Mouse (Mus musculus): ENCODE measurements at regions not wholly inside any gene's neighbourhood (a gene's known extent, or its start where the extent isn't known, plus 50 kb on each side); places are given as distances from the start of the nearest gene placed in this dataset.

DNA sequence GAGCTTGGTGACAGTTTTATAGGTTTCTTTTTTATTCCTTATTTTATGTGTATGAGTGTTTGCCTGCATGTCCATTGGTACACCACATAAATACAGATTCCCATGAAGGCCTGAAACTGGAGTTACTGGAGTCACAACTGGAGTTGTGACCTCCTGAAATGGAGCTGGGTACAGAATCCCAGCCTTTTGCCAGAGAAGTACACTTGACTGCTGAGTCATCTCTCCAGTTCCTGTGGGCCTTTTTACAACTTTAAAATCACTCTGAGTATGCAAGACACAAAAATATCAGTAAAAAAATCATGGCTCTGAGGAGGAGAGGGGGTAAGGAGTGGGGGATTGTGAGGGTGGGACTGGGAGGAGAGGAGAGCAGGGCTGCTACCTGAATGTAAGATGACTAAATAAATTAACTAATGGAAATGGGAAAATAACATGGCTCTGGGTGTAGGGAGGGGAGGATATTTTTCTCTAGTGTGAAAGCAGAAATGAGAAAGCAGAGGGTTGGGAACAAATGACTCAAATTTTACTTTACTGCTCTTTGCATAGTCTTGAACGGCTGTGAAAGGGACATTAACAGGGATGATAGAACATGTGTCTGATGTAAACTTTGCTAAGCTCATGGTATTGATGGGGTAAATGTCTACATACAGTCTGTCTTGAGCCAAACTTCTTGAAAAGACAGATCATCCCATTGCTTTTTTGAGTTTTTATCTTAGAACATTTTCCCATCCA lies 53.2 kb upstream of the C1qtnf7 start:
- H3K4me1 ChIP-seq (ENCODE audit: control insufficient read depth in 1 of 2, insufficient read depth in 2 of 2, low read length in 2 of 2) = no peaks in the 10 kb centered on the region
- H3K79me2 ChIP-seq (ENCODE audit: control insufficient read depth, insufficient read depth, low read length, poor library complexity) = no peaks in the 10 kb centered on the region
- H3K27me3 ChIP-seq (ENCODE audit: control insufficient read depth in 1 of 2, insufficient read depth in 2 of 2, low read length in 2 of 2) = no peaks in the 10 kb centered on the region; a peak in 1 of 4 replicates
- no peaks in the 10 kb centered on the region for H3K36me3 ChIP-seq (ENCODE audit: control insufficient read depth in 1 of 2, insufficient read depth in 2 of 2, low read length in 2 of 2)
- no peak overlapping the region for H3K4me3 ChIP-seq (ENCODE audit: control insufficient read depth in 1 of 2, insufficient read depth in 1 of 2, low read depth in 2 of 2, low read length in 2 of 2)
- no peak overlapping the region for H3K9ac ChIP-seq (ENCODE audit: control insufficient read depth, low read depth, low read length, poor library complexity, severe bottlenecking)
- no peaks in the 10 kb centered on the region for H3K9me3 ChIP-seq (replicated peaks; ENCODE audit: insufficient read depth, low read length)
- TF ChIP-seq CTCF (IDR thresholded peaks at IDR 0.05 in 2 of 3, conservative IDR thresholded peaks at IDR 0.05 in 1 of 3; ENCODE audit: control insufficient read depth in 1 of 3, insufficient read depth in 1 of 3, low read depth in 2 of 3, low read length in 3 of 3, poor library complexity in 1 of 3, severe bottlenecking in 1 of 3) = no peak
- TF ChIP-seq RCOR1 (IDR thresholded peaks at IDR 0.05; ENCODE audit: low read depth, low read length) = no peak
- no peak for TF ChIP-seq ZC3H11A (IDR thresholded peaks at IDR 0.05; ENCODE audit: low read depth, low read length)
- TF ChIP-seq ZKSCAN1 (IDR thresholded peaks at IDR 0.05; ENCODE audit: low read depth, low read length) = no peak
- no peak for TF ChIP-seq POLR2AphosphoS5 (IDR thresholded peaks at IDR 0.05; ENCODE audit: borderline replicate concordance, low read depth, low read length)
- no peak for TF ChIP-seq RAD21 (IDR thresholded peaks at IDR 0.05; ENCODE audit: low read depth, low read length)
- TF ChIP-seq ZMIZ1 (IDR thresholded peaks at IDR 0.05; ENCODE audit: low read depth, low read length) = no peak
- no peak for TF ChIP-seq EP300 (IDR thresholded peaks at IDR 0.05; ENCODE audit: low read depth in 1 of 2, low read length in 2 of 2)
- TF ChIP-seq USF1 (IDR thresholded peaks at IDR 0.05; ENCODE audit: low read depth, low read length) = no peak
- TF ChIP-seq SIN3A (IDR thresholded peaks at IDR 0.05; ENCODE audit: low read length) = no peak
- no peak for TF ChIP-seq ELF1 (IDR thresholded peaks at IDR 0.05; ENCODE audit: low read depth, low read length)
- TF ChIP-seq MAZ (IDR thresholded peaks at IDR 0.05; ENCODE audit: low read depth, low read length) = no peak
- no peak for TF ChIP-seq KAT2A (conservative IDR thresholded peaks at IDR 0.05; ENCODE audit: low read depth, low read length)
- no peak for TF ChIP-seq TCF12 (IDR thresholded peaks at IDR 0.05; ENCODE audit: low read depth, low read length)
- no peak for TF ChIP-seq TBP (IDR thresholded peaks at IDR 0.05; ENCODE audit: low read depth, low read length)
- no peak for TF ChIP-seq JUND (IDR thresholded peaks at IDR 0.05; ENCODE audit: low read depth, low read length)
- TF ChIP-seq USF2 (IDR thresholded peaks at IDR 0.05; ENCODE audit: borderline replicate concordance in 1 of 2, insufficient read depth in 1 of 2, low read depth in 1 of 2, low read length in 2 of 2) = no peak
- no peak for TF ChIP-seq MXI1 (IDR thresholded peaks at IDR 0.05; ENCODE audit: low read depth, low read length)
- TF ChIP-seq CHD1 (IDR thresholded peaks at IDR 0.05; ENCODE audit: low read depth, low read length) = no peak
- no peak overlapping the region for H3K27ac ChIP-seq (ENCODE audit: control insufficient read depth, low read depth, low read length)
- DNase-seq (ENCODE audit: low read depth, low spot score) = no peak

Data from MEL (cell line).